Mouse (Mus musculus): ENCODE measurements around the gene Prkca. TPM values are rescaled to one million over a fixed set of nuclear protein-coding genes. Genes with fewer than 3 reads are reported as not detected.
A peak's percentile ranks its signal among the peaks of the same experiment; 100 is the strongest.

Prkca gene
- polyA plus RNA-seq, 1 experiment from 2014 or later, result 1.6 TPM

GRCm38 (mm10) chr11:108118814-108119213 lies 224.9 kb downstream of the Prkca start:
- no peak overlapping the region for H3K27ac ChIP-seq
- WGBS, result 86% methylated on average over 2 of the region's 2 CpGs
- H3K4me1 ChIP-seq, result peaks cover 7% of the 10 kb centered on the region
- no peaks in the 10 kb centered on the region for H3K9me3 ChIP-seq
- H3K36me3 ChIP-seq (replicated peaks), result no peaks in the 10 kb centered on the region
- no peak overlapping the region for H3K4me3 ChIP-seq
- DNase-seq (ENCODE audit: extremely low spot score, low spot score), result no peak
- no peaks in the 10 kb centered on the region for H3K27me3 ChIP-seq (ENCODE audit: poor library complexity, severe bottlenecking)

- Histone ChIP-seq H3K9me3 (no peaks in the 10 kb centered on the region), H3K27ac (no peak overlapping the region), H3K36me3 (replicated peaks) (no peaks in the 10 kb centered on the region), H3K27me3 (ENCODE audit: poor library complexity, severe bottlenecking) (no peaks in the 10 kb centered on the region), H3K4me1 (peaks cover 2% of the 10 kb centered on the region), H3K4me3 (no peak overlapping the region)
- 93% methylated on average over 5 of the region's 5 CpGs for WGBS
- DNase-seq (ENCODE audit: extremely low spot score, low spot score), result no peak
Measured at GRCm38 (mm10) chr11:108118221-108118620, 225.5 kb downstream of the Prkca start.

- WGBS, result 92% methylated on average over 10 of the region's 10 CpGs
Measured at GRCm38 (mm10) chr11:108117360-108118050, 226.2 kb downstream of the Prkca start.

GRCm38 (mm10) chr11:108114091-108114490 lies 229.6 kb downstream of the Prkca start:
- DNase-seq (ENCODE audit: extremely low spot score, low spot score), result no peak
- H3K9me3 ChIP-seq, result no peaks in the 10 kb centered on the region
- no peaks in the 10 kb centered on the region for H3K4me1 ChIP-seq
- H3K36me3 ChIP-seq (replicated peaks), result no peaks in the 10 kb centered on the region
- H3K27ac ChIP-seq, result no peak overlapping the region
- no peaks in the 10 kb centered on the region for H3K27me3 ChIP-seq (ENCODE audit: poor library complexity, severe bottlenecking)
- H3K4me3 ChIP-seq, result no peak overlapping the region
- 86% methylated on average over 3 of the region's 3 CpGs for WGBS

More at GRCm38 (mm10) chr11:108117360-108118050, 226.2 kb downstream of the Prkca start:
- Histone ChIP-seq H3K4me1 (no peaks in the 10 kb centered on the region), H3K4me3 (no peak overlapping the region), H3K36me3 (replicated peaks) (no peaks in the 10 kb centered on the region), H3K27ac (no peak overlapping the region), H3K9me3 (no peaks in the 10 kb centered on the region), H3K27me3 (ENCODE audit: poor library complexity, severe bottlenecking) (no peaks in the 10 kb centered on the region)
- no peak for DNase-seq (ENCODE audit: extremely low spot score, low spot score)

GRCm38 (mm10) chr11:108112437-108112836 lies 231.3 kb downstream of the Prkca start:
- no peak for DNase-seq (ENCODE audit: extremely low spot score, low spot score)
- WGBS, result 60% methylated on average over 3 of the region's 3 CpGs
- H3K36me3 ChIP-seq (replicated peaks), result no peaks in the 10 kb centered on the region
- no peaks in the 10 kb centered on the region for H3K9me3 ChIP-seq
- H3K4me1 ChIP-seq, result no peaks in the 10 kb centered on the region
- H3K27me3 ChIP-seq (ENCODE audit: poor library complexity, severe bottlenecking), result no peaks in the 10 kb centered on the region
- no peak overlapping the region for H3K4me3 ChIP-seq
- H3K27ac ChIP-seq, result no peak overlapping the region

GRCm38 (mm10) chr11:108104085-108104484 lies 239.6 kb downstream of the Prkca start:
- 93% methylated on average over 6 of the region's 6 CpGs for WGBS
- Histone ChIP-seq H3K9me3 (peaks cover 4% of the 10 kb centered on the region; the same call in 1 of the 2 replicates), H3K36me3 (replicated peaks) (no peaks in the 10 kb centered on the region), H3K4me3 (no peak overlapping the region), H3K27me3 (ENCODE audit: poor library complexity, severe bottlenecking) (no peaks in the 10 kb centered on the region), H3K4me1 (no peaks in the 10 kb centered on the region; the same call in 1 of the 2 replicates), H3K27ac (no peak overlapping the region)
- DNase-seq (ENCODE audit: extremely low spot score, low spot score), result no peak

GRCm38 (mm10) chr11:108101280-108101950 lies 242.3 kb downstream of the Prkca start:
- H3K36me3 ChIP-seq (replicated peaks), result no peaks in the 10 kb centered on the region
- peaks cover 4% of the 10 kb centered on the region; the same call in 1 of the 2 replicates for H3K9me3 ChIP-seq
- no peak overlapping the region for H3K27ac ChIP-seq
- WGBS, result 84% methylated on average over 8 of the region's 8 CpGs
- no peak for DNase-seq (ENCODE audit: extremely low spot score, low spot score)
- no peak overlapping the region for H3K4me3 ChIP-seq
- H3K27me3 ChIP-seq (ENCODE audit: poor library complexity, severe bottlenecking), result no peaks in the 10 kb centered on the region
- H3K4me1 ChIP-seq, result no peaks in the 10 kb centered on the region; the same call in 1 of the 2 replicates

GRCm38 (mm10) chr11:108098306-108098705 lies 245.4 kb downstream of the Prkca start:
- H3K4me1 ChIP-seq, result no peaks in the 10 kb centered on the region; the same call in 1 of the 2 replicates
- H3K27me3 ChIP-seq (ENCODE audit: poor library complexity, severe bottlenecking), result no peaks in the 10 kb centered on the region
- H3K9me3 ChIP-seq, result no peaks in the 10 kb centered on the region; the same call in 1 of the 2 replicates
- no peak overlapping the region for H3K27ac ChIP-seq
- no peak overlapping the region for H3K4me3 ChIP-seq
- no peaks in the 10 kb centered on the region for H3K36me3 ChIP-seq (replicated peaks)
- 91% methylated on average over 7 of the region's 7 CpGs for WGBS
- no peak for DNase-seq (ENCODE audit: extremely low spot score, low spot score)

GRCm38 (mm10) chr11:108094796-108095195 lies 248.9 kb downstream of the Prkca start:
- WGBS, result 96% methylated on average over 5 of the region's 5 CpGs
- Histone ChIP-seq H3K9me3 (no peaks in the 10 kb centered on the region), H3K4me1 (peaks cover 9% of the 10 kb centered on the region), H3K27ac (no peak overlapping the region), H3K36me3 (replicated peaks) (no peaks in the 10 kb centered on the region), H3K27me3 (ENCODE audit: poor library complexity, severe bottlenecking) (no peaks in the 10 kb centered on the region), H3K4me3 (no peak overlapping the region)
- DNase-seq (ENCODE audit: extremely low spot score, low spot score), result no peak

- Histone ChIP-seq H3K27ac (no peak overlapping the region), H3K9me3 (no peaks in the 10 kb centered on the region), H3K27me3 (ENCODE audit: poor library complexity, severe bottlenecking) (no peaks in the 10 kb centered on the region), H3K4me3 (no peak overlapping the region), H3K36me3 (replicated peaks) (no peaks in the 10 kb centered on the region), H3K4me1 (peaks cover 9% of the 10 kb centered on the region)
- 88% methylated on average over 4 of the region's 4 CpGs for WGBS
- no peak for DNase-seq (ENCODE audit: extremely low spot score, low spot score)
Measured at GRCm38 (mm10) chr11:108093248-108093647, 250.5 kb downstream of the Prkca start.

GRCm38 (mm10) chr11:108091238-108091637 lies 252.5 kb downstream of the Prkca start:
- DNase-seq (ENCODE audit: extremely low spot score, low spot score), result no peak
- Histone ChIP-seq H3K9me3 (no peaks in the 10 kb centered on the region), H3K27me3 (ENCODE audit: poor library complexity, severe bottlenecking) (no peaks in the 10 kb centered on the region), H3K4me1 (peaks cover 9% of the 10 kb centered on the region), H3K36me3 (replicated peaks) (no peaks in the 10 kb centered on the region), H3K27ac (no peak overlapping the region), H3K4me3 (no peak overlapping the region)
- 88% methylated on average over 3 of the region's 3 CpGs for WGBS

GRCm38 (mm10) chr11:108090706-108091105 lies 253.0 kb downstream of the Prkca start:
- Histone ChIP-seq H3K9me3 (no peaks in the 10 kb centered on the region), H3K4me1 (peaks cover 9% of the 10 kb centered on the region), H3K4me3 (no peak overlapping the region), H3K27ac (0 out of 2 replicates have a peak overlapping the region, but pooled peaks have one; percentile 35), H3K36me3 (replicated peaks) (no peaks in the 10 kb centered on the region), H3K27me3 (ENCODE audit: poor library complexity, severe bottlenecking) (no peaks in the 10 kb centered on the region)
- 54% methylated on average over 8 of the region's 8 CpGs for WGBS
- DNase-seq (ENCODE audit: extremely low spot score, low spot score), result no peak

- no peak overlapping the region for H3K4me3 ChIP-seq
- H3K27ac ChIP-seq, result no peak overlapping the region
- 93% methylated on average over 5 of the region's 5 CpGs for WGBS
- no peaks in the 10 kb centered on the region for H3K9me3 ChIP-seq
- H3K27me3 ChIP-seq (ENCODE audit: poor library complexity, severe bottlenecking), result no peaks in the 10 kb centered on the region
- H3K36me3 ChIP-seq (replicated peaks), result no peaks in the 10 kb centered on the region
- no peak for DNase-seq (ENCODE audit: extremely low spot score, low spot score)
- peaks cover 9% of the 10 kb centered on the region for H3K4me1 ChIP-seq
Measured at GRCm38 (mm10) chr11:108088063-108088462, 255.7 kb downstream of the Prkca start.
